Mouse (Mus musculus) thymus, adult 2 months (tissue): ENCODE data around the gene Metap1d. TPM values are rescaled to one million over a fixed set of nuclear protein-coding genes. Genes with fewer than 3 reads are reported as not detected.

Source experiments
- DNase-seq: peaks from one replicate; pipeline ENCODE4 v3.0.0; 2021
- H3K27ac ChIP-seq: fragments of 200-500 bp; 2 replicates; pipeline ENCODE4 v1.5.1; 2012; ENCODE audit warnings: low read length, control low read depth; ENCODE audit not compliant: control insufficient read depth, insufficient read depth
- H3K27me3 ChIP-seq: fragments of 200-500 bp; 2 replicates; pipeline ENCODE4 v1.6.1; 2012; ENCODE audit warnings: mild to moderate bottlenecking, low read length, moderate library complexity, mixed read lengths; ENCODE audit not compliant: control insufficient read depth, insufficient read depth
- H3K36me3 ChIP-seq: fragments of 200-500 bp; 2 replicates; pipeline ENCODE4 v1.6.1; 2012; ENCODE audit warnings: mild to moderate bottlenecking, low read length, moderate library complexity; ENCODE audit not compliant: control insufficient read depth, insufficient read depth
- H3K4me1 ChIP-seq: fragments of 200-500 bp; replicated peaks from 2 replicates; pipeline ENCODE4 v1.6.1; 2012; ENCODE audit warnings: low read length; ENCODE audit not compliant: control insufficient read depth, insufficient read depth
- H3K4me3 ChIP-seq: fragments of 200-500 bp; 2 replicates; pipeline ENCODE4 v1.5.1; 2012; ENCODE audit warnings: mild to moderate bottlenecking, low read length, control low read depth, moderate library complexity; ENCODE audit not compliant: control insufficient read depth, insufficient read depth
- CTCF ChIP-seq: fragments of 200-500 bp; IDR thresholded peaks from 2 replicates; pipeline ENCODE4 v1.5.1; 2012; ENCODE audit warnings: mild to moderate bottlenecking, control low read depth, low read length, moderate library complexity, borderline replicate concordance; ENCODE audit not compliant: control insufficient read depth, poor library complexity, insufficient read depth; ENCODE audit errors: extremely low read depth
- POLR2A ChIP-seq: fragments of 200-500 bp; IDR thresholded peaks from 2 replicates; pipeline ENCODE4 v1.6.1; 2012; ENCODE audit warnings: mild to moderate bottlenecking, low read length, control low read depth, moderate library complexity; ENCODE audit not compliant: control insufficient read depth, poor library complexity, insufficient read depth; ENCODE audit errors: extremely low read depth
- WGBS: fragments of 180-500 bp; shearing (Covaris S2); methylation state at CpG from one replicate; pipeline ENCODE4 v1.1.7; 2018; 5-methylcytosine and 5-hydroxymethylcytosine counted together
- polyA plus RNA-seq: library from polyadenylated mRNA; depleted of rRNA; stranded (reverse); fragments of >200 nt; gene quantifications from 2 replicates; pipeline ENCODE4 v1.2.3, GENCODE M21; 2012

Gene Metap1d
- polyA plus RNA-seq, 1 experiment = 25.5 TPM

DNA sequence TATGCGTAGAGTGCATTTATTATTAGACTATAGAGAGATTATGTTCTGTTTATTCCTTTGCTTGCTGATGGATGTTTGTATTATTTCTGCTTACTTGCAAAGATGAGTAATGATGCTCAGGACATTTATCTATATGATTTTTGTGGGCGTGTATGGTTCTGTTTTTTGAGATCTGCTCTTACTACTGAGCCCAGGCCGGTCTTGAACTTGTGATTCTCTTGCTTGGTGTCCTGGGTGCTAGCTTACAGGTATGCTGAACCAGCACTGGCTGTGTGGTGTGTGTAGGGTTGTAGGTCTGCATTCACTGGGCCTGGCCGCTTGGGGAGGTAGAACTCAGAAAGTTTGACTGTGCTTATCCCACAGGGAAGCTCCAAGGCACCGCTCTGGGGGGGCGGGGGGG, 8.1 kb downstream of the Metap1d start:
- Histone ChIP-seq H3K4me3 (no peak overlapping the region), H3K4me1 (no peaks in the 10 kb centered on the region), H3K27me3 (no peaks in the 10 kb centered on the region), H3K36me3 (no peaks in the 10 kb centered on the region), H3K27ac (no peak overlapping the region)
- WGBS = 97% methylated on average over 6 of the region's 6 CpGs
- TF ChIP-seq POLR2A = no peak
- no peak for TF ChIP-seq CTCF
- no peak for DNase-seq

GRCm38 (mm10) chr2:71461589-71461988, 8.5 kb downstream of the Metap1d start:
- DNase-seq = no peak
- no peaks in the 10 kb centered on the region for H3K4me1 ChIP-seq
- no peak for TF ChIP-seq CTCF
- no peak for TF ChIP-seq POLR2A
- 93% methylated on average over 7 of the region's 7 CpGs for WGBS
- H3K36me3 ChIP-seq = no peaks in the 10 kb centered on the region
- no peak overlapping the region for H3K4me3 ChIP-seq
- no peak overlapping the region for H3K27ac ChIP-seq
- no peaks in the 10 kb centered on the region for H3K27me3 ChIP-seq

- Histone ChIP-seq H3K36me3 (no peaks in the 10 kb centered on the region), H3K4me1 (no peaks in the 10 kb centered on the region), H3K27ac (no peak overlapping the region), H3K27me3 (no peaks in the 10 kb centered on the region), H3K4me3 (no peak overlapping the region)
- DNase-seq = no peak
- TF ChIP-seq CTCF = no peak
- no peak for TF ChIP-seq POLR2A
- WGBS = 93% methylated on average over 4 of the region's 4 CpGs
Measured at GRCm38 (mm10) chr2:71462066-71462465, 9.0 kb downstream of the Metap1d start.

DNA sequence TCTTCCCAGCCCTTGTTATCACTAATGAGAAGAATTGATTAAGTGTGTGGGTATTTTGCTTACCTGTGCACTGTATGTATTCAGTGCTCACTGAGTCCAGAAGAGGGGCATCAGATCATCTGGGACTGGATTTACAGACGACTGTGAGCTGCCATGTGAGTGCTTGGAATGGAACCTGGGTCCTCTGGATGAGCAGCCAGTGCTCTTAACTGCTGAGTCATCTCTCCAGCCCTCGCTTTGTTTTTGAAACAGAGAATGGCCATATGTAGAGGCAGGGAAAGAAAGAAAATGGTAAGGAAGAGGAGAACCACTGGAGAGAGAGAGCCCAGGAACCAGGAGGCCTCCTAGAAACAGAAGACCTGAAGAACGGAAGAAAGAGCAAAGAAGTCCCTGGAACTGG, 9.5 kb downstream of the Metap1d start:
- no peaks in the 10 kb centered on the region for H3K36me3 ChIP-seq
- WGBS = 93% methylated on average over 3 of the region's 3 CpGs
- no peak overlapping the region for H3K4me3 ChIP-seq
- no peaks in the 10 kb centered on the region for H3K4me1 ChIP-seq
- no peak for TF ChIP-seq POLR2A
- no peak for TF ChIP-seq CTCF
- H3K27ac ChIP-seq = no peak overlapping the region
- H3K27me3 ChIP-seq = no peaks in the 10 kb centered on the region
- DNase-seq = no peak

DNA sequence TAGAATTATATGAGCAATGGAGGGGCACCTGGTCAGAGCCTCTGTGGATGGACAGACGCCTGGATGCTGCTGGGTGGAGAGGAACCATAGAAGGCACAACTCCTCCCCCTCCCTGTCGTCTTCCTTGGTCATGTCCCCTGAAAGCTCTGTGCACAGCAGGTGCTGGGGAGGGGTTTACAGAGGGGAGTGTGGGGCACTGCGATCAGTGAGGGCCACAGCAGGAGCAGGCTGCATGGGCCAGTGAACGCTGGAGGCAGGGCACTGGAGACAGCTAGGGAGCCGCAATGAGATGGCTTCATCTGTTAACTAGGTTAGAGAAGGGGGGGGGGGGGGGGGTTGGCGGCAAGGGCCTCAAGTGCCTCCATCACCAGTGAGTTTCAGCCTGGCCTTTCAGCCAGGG, 13.0 kb downstream of the Metap1d start:
- H3K27me3 ChIP-seq = no peaks in the 10 kb centered on the region
- H3K27ac ChIP-seq = no peak overlapping the region
- WGBS = 83% methylated on average over 5 of the region's 6 CpGs
- no peaks in the 10 kb centered on the region for H3K36me3 ChIP-seq
- TF ChIP-seq CTCF = no peak
- no peak for TF ChIP-seq POLR2A
- H3K4me3 ChIP-seq = no peak overlapping the region
- DNase-seq = no peak
- no peaks in the 10 kb centered on the region for H3K4me1 ChIP-seq

GRCm38 (mm10) chr2:71466861-71467450, 13.9 kb downstream of the Metap1d start:
- H3K36me3 ChIP-seq = no peaks in the 10 kb centered on the region
- no peak for DNase-seq
- no peaks in the 10 kb centered on the region for H3K4me1 ChIP-seq
- WGBS = 93% methylated on average over 11 of the region's 11 CpGs
- no peaks in the 10 kb centered on the region for H3K27me3 ChIP-seq
- no peak overlapping the region for H3K27ac ChIP-seq
- H3K4me3 ChIP-seq = no peak overlapping the region
- no peak for TF ChIP-seq CTCF
- no peak for TF ChIP-seq POLR2A

DNA sequence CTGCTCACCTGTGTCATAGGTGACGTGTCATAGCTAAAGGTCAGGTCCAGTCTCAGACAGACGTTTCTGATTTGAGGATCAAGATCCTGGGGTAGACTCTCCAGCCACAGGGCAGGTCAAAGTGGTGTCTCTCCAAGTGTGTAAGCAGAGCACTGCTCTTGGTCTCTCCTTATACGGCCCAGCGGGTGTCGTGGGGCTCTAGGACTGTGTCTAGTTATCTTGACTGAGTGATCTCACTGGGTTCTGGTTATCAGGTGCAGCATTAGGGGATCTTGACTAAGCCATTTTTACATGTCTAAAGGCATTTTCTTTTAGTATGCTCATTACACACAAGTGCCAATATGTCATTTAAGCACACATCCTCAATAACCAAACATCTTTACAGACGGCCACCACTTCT, 18.0 kb downstream of the Metap1d start:
- no peaks in the 10 kb centered on the region for H3K36me3 ChIP-seq
- WGBS = 97% methylated on average over 6 of the region's 6 CpGs
- DNase-seq = no peak

More for the DNA sequence above, 18.0 kb downstream of the Metap1d start:
- Histone ChIP-seq H3K27me3 (no peaks in the 10 kb centered on the region), H3K4me3 (no peak overlapping the region), H3K4me1 (no peaks in the 10 kb centered on the region), H3K27ac (no peak overlapping the region)
- TF ChIP-seq POLR2A (no peak), CTCF (no peak)
